Mouse (Mus musculus): ENCODE measurements around the gene Pnrc1.
A peak's percentile ranks its signal among the peaks of the same experiment; 100 is the strongest.

Gene Pnrc1

GRCm38 (mm10) chr4:33270386-33271314, 19.3 kb downstream of the Pnrc1 start:
- DNase-seq (ENCODE audit: low spot score) = no peak

- no peak for DNase-seq (ENCODE audit: low spot score)
Observed at GRCm38 (mm10) chr4:33264979-33265726, 24.8 kb downstream of the Pnrc1 start.

- DNase-seq (ENCODE audit: low spot score) = no peak
Observed at GRCm38 (mm10) chr4:33262897-33263296, 27.1 kb downstream of the Pnrc1 start.

GRCm38 (mm10) chr4:33261311-33261753, 28.6 kb downstream of the Pnrc1 start:
- DNase-seq (ENCODE audit: low spot score) = peak; percentile 91

GRCm38 (mm10) chr4:33260311-33260710, 29.7 kb downstream of the Pnrc1 start:
- no peak for DNase-seq (ENCODE audit: low spot score)

GRCm38 (mm10) chr4:33257263-33257964, 32.5 kb downstream of the Pnrc1 start:
- no peak for DNase-seq (ENCODE audit: low spot score)

- DNase-seq (ENCODE audit: low spot score) = no peak
Observed at GRCm38 (mm10) chr4:33254706-33255105, 35.3 kb downstream of the Pnrc1 start.

- no peak for DNase-seq (ENCODE audit: low spot score)
Observed at GRCm38 (mm10) chr4:33250867-33251266, 39.1 kb downstream of the Pnrc1 start.

- DNase-seq (ENCODE audit: low spot score) = no peak
Observed at GRCm38 (mm10) chr4:33249716-33250230, 40.2 kb downstream of the Pnrc1 start.

- DNase-seq (ENCODE audit: low spot score) = no peak
Observed at GRCm38 (mm10) chr4:33248915-33249314, 41.0 kb downstream of the Pnrc1 start.

GRCm38 (mm10) chr4:33248062-33248889, 41.7 kb downstream of the Pnrc1 start:
- DNase-seq (ENCODE audit: low spot score) = peak; percentile 98

- DNase-seq (ENCODE audit: low spot score) = peak; percentile 100
Observed at GRCm38 (mm10) chr4:33247479-33248053, 42.4 kb downstream of the Pnrc1 start.

GRCm38 (mm10) chr4:33245853-33246395, 44.0 kb downstream of the Pnrc1 start:
- no peak for DNase-seq (ENCODE audit: low spot score)

- DNase-seq (ENCODE audit: low spot score) = no peak
Observed at GRCm38 (mm10) chr4:33243921-33244320, 46.0 kb downstream of the Pnrc1 start.

- no peak for DNase-seq (ENCODE audit: low spot score)
Observed at GRCm38 (mm10) chr4:33243016-33243758, 46.8 kb downstream of the Pnrc1 start.

- DNase-seq (ENCODE audit: low spot score) = peak; percentile 58
Observed at GRCm38 (mm10) chr4:33242536-33242935, 47.4 kb downstream of the Pnrc1 start.

GRCm38 (mm10) chr4:33230881-33231280, 59.1 kb downstream of the Pnrc1 start:
- DNase-seq (ENCODE audit: low spot score) = no peak

- no peak for DNase-seq (ENCODE audit: low spot score)
Observed at GRCm38 (mm10) chr4:33229639-33230038, 60.3 kb downstream of the Pnrc1 start.

- no peak for DNase-seq (ENCODE audit: low spot score)
Observed at GRCm38 (mm10) chr4:33227164-33227563, 62.8 kb downstream of the Pnrc1 start.

All from urinary bladder, postnatal 14 days (tissue).